Mouse (Mus musculus) yolk sac, embryonic 10.5 days (tissue): ENCODE results near the gene Zer1.
"Not testable (repeated sequence)": the region's sequence is repeated elsewhere in the genome, so short reads cannot be mapped to it uniquely, and the experiment has no call there.

Experiments
- DNase-seq: peaks from one replicate; pipeline ENCODE4 v3.0.0-alpha.2; 2017; ENCODE audit warnings: low spot score

The Zer1 gene

GRCm38 (mm10) chr2:30077502-30078348 lies 46.7 kb downstream of the Zer1 start, which contains the start of gene Pkn3:
Gene Pkn3 (plus strand): TSS chr2:30077684.
- peak; percentile 82 for DNase-seq

- no peak for DNase-seq
These were observed 47.4 kb downstream of the Zer1 start for GRCm38 (mm10) chr2:30076959-30077358.

GRCm38 (mm10) chr2:30076439-30076838 lies 47.9 kb downstream of the Zer1 start:
- DNase-seq: no peak

- no peak for DNase-seq
These were observed 48.8 kb downstream of the Zer1 start for GRCm38 (mm10) chr2:30075625-30076024.

GRCm38 (mm10) chr2:30073285-30073684 lies 51.1 kb downstream of the Zer1 start:
- no peak for DNase-seq

- DNase-seq: no peak
These were observed 51.5 kb downstream of the Zer1 start for GRCm38 (mm10) chr2:30072875-30073274.

- DNase-seq: no peak
These were observed 56.4 kb downstream of the Zer1 start for GRCm38 (mm10) chr2:30067962-30068361.

- peak; percentile 64 for DNase-seq
These were observed 57.1 kb downstream of the Zer1 start for GRCm38 (mm10) chr2:30067031-30067888.

GRCm38 (mm10) chr2:30066046-30066901 lies 58.1 kb downstream of the Zer1 start:
- peak; percentile 97 for DNase-seq

- no peak for DNase-seq
These were observed 60.1 kb downstream of the Zer1 start for GRCm38 (mm10) chr2:30064298-30064697.

GRCm38 (mm10) chr2:30063791-30064190 lies 60.6 kb downstream of the Zer1 start:
- DNase-seq: no peak

GRCm38 (mm10) chr2:30063235-30063634 lies 61.1 kb downstream of the Zer1 start:
- DNase-seq: peak; percentile 25

- peak; percentile 92 for DNase-seq
These were observed 61.9 kb downstream of the Zer1 start for GRCm38 (mm10) chr2:30062249-30063093.

GRCm38 (mm10) chr2:30061215-30062166 lies 62.9 kb downstream of the Zer1 start:
- DNase-seq: peak; percentile 91

GRCm38 (mm10) chr2:30058418-30058817 lies 66.0 kb downstream of the Zer1 start:
- DNase-seq: no peak

GRCm38 (mm10) chr2:30057223-30057904 lies 67.0 kb downstream of the Zer1 start, which contains the start of gene Set:
Gene Set (plus strand): TSS chr2:30057378.
- DNase-seq: peak; percentile 29

- DNase-seq: no peak
These were observed 67.6 kb downstream of the Zer1 start for GRCm38 (mm10) chr2:30056736-30057135.

GRCm38 (mm10) chr2:30055310-30055709 lies 69.1 kb downstream of the Zer1 start:
- not testable (repeated sequence) for DNase-seq
